Mouse (Mus musculus) large intestine, adult 2 months (tissue): Measurements from ENCODE around the gene Eif3a. TPM values are rescaled to one million over a fixed set of nuclear protein-coding genes. Genes with fewer than 3 reads are reported as not detected.
A peak's percentile ranks its signal among the peaks of the same experiment; 100 is the strongest.

ENCODE experiments used
- DNase-seq: peaks from one replicate; pipeline ENCODE4 v3.0.0-alpha.2; 2012; ENCODE audit warnings: low read depth, low spot score
- WGBS: fragments of 180-500 bp; shearing (Covaris S2); methylation state at CpG from one replicate; pipeline ENCODE4 v1.1.7; 2018; 5-methylcytosine and 5-hydroxymethylcytosine counted together
- polyA plus RNA-seq: library from polyadenylated mRNA; depleted of rRNA; stranded (reverse); fragments of >200 nt; gene quantifications from 2 replicates; pipeline ENCODE4 v1.2.3, GENCODE M21; 2012; rRNA removed

The Eif3a gene
- polyA plus RNA-seq, result 17.2 and 28.0 TPM in 2 replicates

DNA sequence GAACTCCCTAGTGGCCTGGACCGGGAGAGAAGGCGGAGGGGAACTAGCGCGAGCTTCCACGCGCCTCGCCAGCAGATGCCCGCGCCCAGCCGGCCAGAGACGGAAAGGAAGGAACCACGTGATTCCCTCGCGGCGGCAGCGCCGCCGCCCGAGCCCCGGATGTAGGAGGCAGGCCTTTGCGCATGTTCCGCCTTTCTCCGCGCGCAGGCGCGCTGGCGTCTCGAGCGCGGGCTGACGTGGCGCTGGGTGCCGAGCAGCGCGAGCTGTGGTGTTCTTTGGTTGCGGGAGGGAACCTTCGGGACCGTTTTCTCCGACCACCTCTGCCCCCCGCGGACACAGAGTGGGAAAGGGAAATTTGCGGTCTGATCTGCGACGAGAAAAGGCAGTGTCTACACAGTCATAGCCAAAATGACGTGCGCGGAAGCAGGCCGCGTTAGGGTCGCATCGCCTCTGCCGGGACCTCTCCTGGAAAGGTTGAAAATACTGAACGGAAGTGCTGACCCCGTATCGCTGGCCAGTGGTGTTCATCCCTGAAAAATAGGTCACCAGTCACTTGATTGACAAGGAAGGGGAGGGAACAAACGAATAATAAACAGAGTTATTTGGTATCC, at the start of gene Eif3a:
Gene Eif3a (minus strand): TSS at position 108 of the 611 bp plus-strand sequence.
- peak; percentile 69 for DNase-seq
- under 1% methylated on average over 57 of the region's 57 CpGs for WGBS

- peak; percentile 35 for DNase-seq
- 43% methylated on average over 1 of the region's 1 CpGs for WGBS
Measured at GRCm38 (mm10) chr19:60837747-60838146, 47.3 kb upstream of the Eif3a start.

DNA sequence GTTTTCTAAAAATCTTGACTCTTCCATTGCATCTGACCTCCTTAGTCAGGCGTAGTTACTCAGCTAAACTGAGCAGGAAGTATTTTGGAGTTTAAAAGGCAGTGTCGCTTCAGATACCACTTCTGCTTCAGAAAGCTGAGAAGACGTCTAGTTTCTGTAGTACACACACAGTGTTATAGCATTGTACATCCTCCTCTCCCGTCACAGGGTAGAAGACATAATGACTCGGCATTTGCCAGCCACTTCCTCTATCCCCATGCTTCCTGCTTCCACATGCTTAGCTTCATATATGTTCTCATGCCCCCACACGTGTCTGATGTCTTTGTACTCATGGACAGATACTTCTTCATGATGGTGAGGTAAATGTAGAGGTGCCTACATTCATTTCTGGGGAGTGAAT, 28.2 kb upstream of the Eif3a start:
- no peak for DNase-seq
- WGBS, result 86% methylated on average over 6 of the region's 6 CpGs

DNA sequence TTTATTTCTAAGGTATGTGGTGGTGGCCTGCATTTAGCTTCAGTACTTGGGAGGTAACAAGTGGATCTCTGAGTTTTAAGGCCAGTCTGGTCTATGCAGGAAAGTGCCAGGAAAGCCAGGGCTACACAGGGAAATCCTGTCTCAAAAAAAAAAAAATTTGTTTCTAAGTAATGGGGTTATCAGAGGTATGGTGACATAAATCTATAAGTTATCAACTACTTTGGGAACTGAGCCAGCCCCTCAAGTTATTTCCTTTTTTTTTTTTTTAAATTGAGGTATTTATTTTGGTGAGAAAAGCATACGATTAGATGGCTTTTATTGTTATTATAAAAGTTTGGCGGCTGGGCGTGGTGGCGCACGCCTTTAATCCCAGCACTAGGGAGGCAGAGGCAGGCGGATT, 22.7 kb upstream of the Eif3a start:
- 81% methylated on average over 6 of the region's 6 CpGs for WGBS
- no peak for DNase-seq

- WGBS, result 9% methylated on average over 10 of the region's 10 CpGs
- DNase-seq, result no peak
Measured at GRCm38 (mm10) chr19:60812036-60812389, 21.6 kb upstream of the Eif3a start.

GRCm38 (mm10) chr19:60811098-60812035, 20.9 kb upstream of the Eif3a start, which contains the start of gene Fam45a:
Fam45a (plus strand) TSS chr19:60811585.
- peak; percentile 78 for DNase-seq
- WGBS, result 3% methylated on average over 45 of the region's 45 CpGs

- WGBS, result 95% methylated on average over 2 of the region's 2 CpGs
- no peak for DNase-seq
Measured at GRCm38 (mm10) chr19:60809927-60810326, 19.5 kb upstream of the Eif3a start.

DNA sequence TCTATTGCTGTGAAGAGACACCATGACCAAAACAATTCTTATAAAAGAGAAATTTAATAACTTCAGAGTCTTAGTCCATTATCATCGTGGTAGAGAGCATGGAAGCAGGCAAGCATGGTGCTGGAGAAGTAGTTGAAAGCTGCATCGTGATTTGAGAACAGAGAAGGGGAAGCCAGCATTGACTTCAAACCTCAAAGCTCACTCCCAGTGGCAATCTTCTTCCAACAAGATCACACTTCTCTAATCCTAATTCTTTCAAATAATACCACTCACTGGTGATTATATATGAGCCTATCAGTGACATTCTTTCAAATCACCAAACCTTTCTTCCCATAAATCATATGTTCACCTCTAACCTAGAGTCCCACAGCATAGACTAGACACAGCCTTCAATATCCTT, 14.4 kb upstream of the Eif3a start:
- 55% methylated on average over 2 of the region's 2 CpGs for WGBS
- no peak for DNase-seq

- no peak for DNase-seq
- 64% methylated on average over 7 of the region's 7 CpGs for WGBS
Measured at GRCm38 (mm10) chr19:60799867-60800569, 9.6 kb upstream of the Eif3a start.

DNA sequence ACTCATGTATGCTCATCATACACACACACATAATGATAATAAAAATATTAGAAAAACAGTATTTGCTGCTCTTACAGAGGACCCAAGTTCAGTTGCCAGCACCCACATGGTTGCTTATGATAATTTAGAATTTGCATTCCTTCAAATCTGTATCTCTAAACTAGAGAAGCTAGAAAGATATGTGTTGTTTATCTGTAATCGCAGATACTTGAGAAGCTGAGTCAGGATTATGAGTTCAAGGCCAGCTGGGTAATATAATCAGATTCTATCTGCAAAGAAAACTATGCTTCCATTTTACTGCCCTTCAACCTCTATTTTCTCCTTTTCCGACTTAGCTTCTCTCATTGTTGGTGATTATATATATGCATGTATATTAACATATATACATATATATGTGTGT, 7.0 kb upstream of the Eif3a start:
- 84% methylated on average over 2 of the region's 2 CpGs for WGBS

GRCm38 (mm10) chr19:60795244-60795643, 4.8 kb upstream of the Eif3a start:
- no peak for DNase-seq
- WGBS, result 92% methylated on average over 2 of the region's 2 CpGs

More for the DNA sequence above, 7.0 kb upstream of the Eif3a start:
- no peak for DNase-seq

GRCm38 (mm10) chr19:60793170-60793707, 2.8 kb upstream of the Eif3a start:
- no peak for DNase-seq
- WGBS, result 84% methylated on average over 2 of the region's 2 CpGs

- no peak for DNase-seq
- 11% methylated on average over 9 of the region's 9 CpGs for WGBS
Measured at GRCm38 (mm10) chr19:60791164-60791563, 706 bp upstream of the Eif3a start.

GRCm38 (mm10) chr19:60789919-60790506, 445 bp downstream of the Eif3a start:
- DNase-seq, result no peak
- under 1% methylated on average over 60 of the region's 60 CpGs for WGBS

GRCm38 (mm10) chr19:60789452-60789851, 1.0 kb downstream of the Eif3a start:
- DNase-seq, result no peak
- WGBS, result 2% methylated on average over 7 of the region's 7 CpGs

- no peak for DNase-seq
- WGBS, result 13% methylated on average over 6 of the region's 6 CpGs
Measured at GRCm38 (mm10) chr19:60788214-60788960, 2.1 kb downstream of the Eif3a start.

- no peak for DNase-seq
- WGBS, result 11% methylated on average over 2 of the region's 2 CpGs
Measured at GRCm38 (mm10) chr19:60787465-60788150, 2.9 kb downstream of the Eif3a start.

GRCm38 (mm10) chr19:60784712-60785111, 5.7 kb downstream of the Eif3a start:
- 36% methylated on average over 1 of the region's 1 CpGs for WGBS
- DNase-seq, result no peak
